Mouse (Mus musculus) gastrocnemius, postnatal 10 days (tissue): Measurements from ENCODE around the gene Mfsd6l. TPM values are rescaled to one million over a fixed set of nuclear protein-coding genes. Genes with fewer than 3 reads are reported as not detected.

Experiments used
- DNase-seq: peaks from one replicate; pipeline ENCODE4 v3.0.0; 2021; ENCODE audit warnings: mixed read lengths
- total RNA-seq, 2 experiments: library from RNA; stranded (reverse); gene quantifications; 2 replicates each; pipeline ENCODE4 v1.2.3; 2021

Mfsd6l gene
- total RNA-seq, 2 experiments from 2014 or later = 0.14 to 0.20 TPM

GRCm38 (mm10) chr11:68553981-68554471 is 2.0 kb upstream of the Mfsd6l start:
- DNase-seq = peak; percentile 59

GRCm38 (mm10) chr11:68559546-68559945 is 3.6 kb downstream of the Mfsd6l start:
- DNase-seq = no peak

DNA sequence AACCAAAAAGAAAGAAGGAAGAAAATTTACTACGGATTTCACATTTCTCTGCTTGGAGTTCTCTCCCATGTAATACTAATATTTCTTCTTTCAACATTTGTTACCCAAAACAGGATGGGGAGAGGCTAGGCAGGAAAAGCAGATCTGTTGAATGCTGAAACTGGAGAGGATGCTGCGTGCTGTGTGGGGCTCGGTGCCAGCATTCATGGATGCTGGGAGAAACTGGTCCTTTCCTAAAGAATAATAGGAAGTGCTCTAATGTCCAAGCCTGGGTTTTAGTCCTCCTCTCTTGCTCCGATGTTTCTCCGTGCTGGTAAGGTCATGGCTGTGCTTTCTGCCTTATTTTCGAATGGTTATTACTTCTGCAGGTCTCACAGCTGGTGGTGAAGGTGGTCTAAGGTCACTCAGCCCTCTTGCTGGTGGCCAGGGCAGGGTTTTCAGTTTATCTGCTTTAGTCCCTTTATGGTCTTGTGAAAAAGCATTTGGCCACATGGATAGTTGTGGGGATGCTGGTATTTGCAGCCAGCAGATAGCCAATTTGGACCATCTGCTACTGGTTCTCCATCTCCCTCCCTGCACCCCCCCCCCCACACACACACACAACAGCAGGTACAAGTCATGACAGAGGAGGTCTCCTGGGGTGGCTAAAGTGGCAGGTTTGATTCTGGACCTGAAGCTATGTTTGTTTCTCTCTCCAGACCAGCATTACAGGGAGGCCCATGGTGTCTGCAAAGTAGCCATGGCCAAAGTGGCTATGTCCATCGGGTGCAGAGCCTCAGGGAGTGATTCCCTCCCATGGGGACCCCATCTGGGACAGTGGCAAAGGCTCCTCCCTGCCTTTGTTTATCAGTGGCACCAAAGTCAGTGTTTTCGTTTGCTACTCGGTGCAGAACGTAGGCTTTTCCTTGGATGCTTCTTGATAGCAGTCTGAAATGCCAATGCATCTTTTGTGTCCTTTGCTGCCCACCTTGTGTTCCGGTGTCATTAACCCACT is 6.3 kb downstream of the Mfsd6l start:
- no peak for DNase-seq

- no peak for DNase-seq
Observed at GRCm38 (mm10) chr11:68564356-68565031, 8.5 kb downstream of the Mfsd6l start.

DNA sequence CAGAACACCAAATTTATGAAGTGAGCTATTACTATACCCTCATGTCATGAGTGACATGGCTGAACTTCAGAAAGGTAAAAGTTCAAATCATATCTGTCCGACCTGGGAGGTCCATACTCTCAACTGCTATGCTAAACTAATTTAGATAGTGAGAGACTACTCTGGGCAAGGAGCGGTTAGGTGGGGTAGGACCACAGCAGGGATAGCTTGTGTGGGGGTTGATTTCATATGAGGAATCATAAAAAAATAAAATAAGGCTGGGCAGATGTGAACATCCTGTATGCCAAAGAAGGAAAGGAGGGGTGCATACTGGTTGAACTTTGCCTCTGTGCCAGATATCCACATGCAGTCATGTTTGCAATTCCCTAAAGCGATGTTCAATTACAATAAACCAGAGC is 9.0 kb downstream of the Mfsd6l start:
- DNase-seq = no peak

DNA sequence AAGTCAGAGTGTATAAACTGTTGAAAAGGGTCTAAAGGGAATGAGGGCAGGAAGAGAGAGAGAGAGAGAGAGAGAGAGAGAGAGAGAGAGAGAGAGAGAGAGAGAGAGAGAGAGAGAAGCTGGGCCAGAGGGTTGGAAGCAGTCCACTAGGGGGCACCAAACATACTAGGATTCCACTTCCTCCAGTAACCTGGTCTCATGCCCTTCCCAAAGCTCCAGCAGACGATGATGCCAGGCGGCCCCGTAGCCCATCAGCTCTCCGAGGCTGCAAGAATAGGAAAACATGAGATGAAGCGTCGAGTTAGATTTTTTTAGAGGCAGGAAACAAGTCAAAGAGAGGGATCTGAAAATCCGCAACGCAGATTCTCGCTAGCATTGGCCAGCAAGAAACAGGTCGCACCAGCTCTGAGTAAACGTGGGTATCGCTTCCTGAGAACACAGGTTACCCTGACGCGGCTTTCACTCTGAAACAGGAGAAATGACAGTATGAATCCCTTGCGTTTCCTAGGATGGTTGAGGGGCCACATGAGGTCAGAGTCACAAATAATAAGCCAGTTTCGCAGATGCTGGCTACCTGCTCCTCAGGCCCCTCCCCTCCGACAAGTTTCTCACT is 10.6 kb downstream of the Mfsd6l start:
- DNase-seq = peak; percentile 77

DNA sequence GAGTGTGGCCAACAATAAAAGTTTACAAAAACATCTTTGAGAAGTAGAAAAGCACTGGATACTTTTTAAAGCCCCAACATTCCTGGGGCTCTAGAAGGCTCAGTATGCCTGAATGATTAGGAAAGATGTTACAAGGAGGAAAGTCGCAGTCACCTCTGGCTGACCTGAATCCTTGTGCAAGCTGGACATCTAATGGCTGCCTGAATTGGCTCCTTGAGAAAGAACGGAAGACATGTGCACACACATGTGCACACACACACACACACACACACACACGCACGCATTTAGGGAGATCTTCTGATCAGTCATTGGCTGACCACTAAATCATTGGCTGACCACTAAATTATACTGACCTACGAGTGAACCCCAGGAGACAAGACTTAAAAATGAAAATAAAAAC is 14.9 kb downstream of the Mfsd6l start:
- no peak for DNase-seq

GRCm38 (mm10) chr11:68577076-68577475 is 21.1 kb downstream of the Mfsd6l start:
- DNase-seq = no peak

GRCm38 (mm10) chr11:68579462-68579881 is 23.5 kb downstream of the Mfsd6l start:
- peak; percentile 38 for DNase-seq

GRCm38 (mm10) chr11:68580566-68580965 is 24.6 kb downstream of the Mfsd6l start:
- DNase-seq = no peak

DNA sequence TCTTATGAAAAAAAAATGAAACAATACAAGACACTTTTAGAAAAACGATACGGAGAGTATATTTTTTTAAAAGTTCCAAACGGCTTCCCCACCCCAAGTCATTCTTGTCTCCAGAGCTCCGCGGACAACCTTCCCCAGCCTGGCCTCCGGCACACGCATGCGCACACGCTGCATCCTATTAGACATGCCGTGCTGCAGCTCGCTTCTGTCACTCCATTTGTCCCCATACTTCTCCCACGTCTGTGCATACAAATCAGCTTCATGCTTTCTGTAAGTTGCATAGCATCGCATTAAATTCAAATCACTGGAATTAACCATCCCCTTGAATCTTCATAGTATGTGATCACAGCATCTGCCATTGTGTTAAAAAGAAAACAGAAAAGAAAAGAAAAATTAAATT is 27.2 kb downstream of the Mfsd6l start:
- DNase-seq = no peak

DNA sequence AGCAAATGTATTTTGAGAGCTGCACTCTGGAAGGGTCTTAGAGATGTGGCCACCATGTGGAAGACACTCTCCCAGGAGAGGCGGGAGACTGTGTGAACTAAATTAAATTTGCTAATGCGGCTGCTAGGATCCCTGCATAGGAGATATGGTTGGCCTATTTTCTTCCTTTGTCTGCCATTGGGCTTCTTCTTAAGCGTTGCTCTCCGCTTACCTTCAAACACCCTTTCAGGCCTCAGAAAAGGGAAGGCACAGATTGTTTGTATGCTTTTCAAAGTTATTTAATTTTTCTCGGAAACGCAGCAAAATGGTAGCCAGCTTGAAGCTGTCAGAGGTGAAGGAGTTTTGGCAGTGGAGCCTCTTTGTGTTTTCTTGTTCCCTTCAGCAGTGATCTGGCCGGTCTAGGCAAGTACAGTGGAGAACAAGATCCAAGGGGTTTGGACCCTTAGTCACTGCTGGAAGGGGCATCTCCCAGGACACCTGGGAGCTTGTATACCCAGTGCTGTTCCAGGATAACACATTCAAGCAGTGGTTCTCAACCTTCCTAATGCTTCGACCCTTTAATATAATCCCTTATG is 28.0 kb downstream of the Mfsd6l start:
- no peak for DNase-seq

- DNase-seq = no peak
Observed at GRCm38 (mm10) chr11:68585890-68586289, 29.9 kb downstream of the Mfsd6l start.

- no peak for DNase-seq
Observed at GRCm38 (mm10) chr11:68586721-68587120, 30.7 kb downstream of the Mfsd6l start, which contains the start of gene Ccdc42. Gene Ccdc42, plus strand, starts transcription at chr11:68587021.

DNA sequence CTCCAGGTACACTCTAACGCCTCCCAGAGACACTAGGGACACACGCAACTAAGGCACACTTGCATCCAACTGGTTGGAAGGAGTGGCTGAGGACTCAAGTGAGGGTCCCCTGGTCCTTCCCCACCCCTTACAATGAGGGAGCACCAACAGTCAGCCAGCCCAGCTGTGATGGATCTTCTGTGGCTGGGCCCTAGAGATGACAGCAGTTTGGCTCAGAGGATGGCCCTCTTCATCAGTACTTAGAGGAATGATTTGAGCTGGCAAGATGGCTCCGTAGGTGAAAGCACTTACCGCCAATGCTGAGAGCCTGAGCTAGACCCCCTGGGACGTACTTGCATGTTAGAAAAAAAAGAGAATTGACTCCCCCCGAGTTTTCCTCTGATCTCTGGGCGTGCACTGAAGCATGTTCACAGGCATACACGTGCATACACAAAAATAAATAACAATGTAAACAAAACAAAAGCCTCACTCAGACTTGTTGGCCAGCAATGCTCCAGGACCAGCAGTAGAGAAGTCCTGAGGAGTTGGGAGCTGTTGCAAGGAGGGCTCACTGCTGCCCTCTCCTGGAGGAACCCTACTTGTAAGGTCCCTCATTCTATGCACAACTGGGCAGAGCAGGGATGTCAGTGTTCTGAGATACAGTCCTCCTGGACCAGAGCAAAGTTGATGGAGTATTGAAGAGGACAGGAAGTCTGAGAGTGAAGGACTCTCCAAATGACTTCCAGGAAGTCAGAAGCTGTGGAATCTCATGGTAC is 33.2 kb downstream of the Mfsd6l start:
- DNase-seq = peak; percentile 88

DNA sequence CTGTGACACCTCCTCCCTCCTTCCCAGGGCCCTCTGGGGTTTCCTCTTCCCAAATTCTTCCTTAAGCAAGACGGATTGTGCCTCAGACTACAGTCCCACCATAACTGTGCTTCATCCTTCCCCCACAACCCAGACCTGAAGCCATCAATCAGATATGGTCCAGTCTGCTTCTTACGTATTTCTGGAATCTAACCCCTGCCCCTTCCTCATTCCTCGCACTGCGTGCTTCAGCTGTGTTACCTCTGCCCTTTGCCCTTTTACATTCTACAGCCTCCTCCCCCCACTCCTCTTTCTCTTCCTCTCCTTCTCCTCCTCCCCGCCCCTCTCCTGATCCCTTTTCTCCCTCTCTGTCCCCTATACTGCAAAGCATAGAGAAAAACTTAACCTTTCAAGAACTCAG is 35.7 kb downstream of the Mfsd6l start:
- no peak for DNase-seq

DNA sequence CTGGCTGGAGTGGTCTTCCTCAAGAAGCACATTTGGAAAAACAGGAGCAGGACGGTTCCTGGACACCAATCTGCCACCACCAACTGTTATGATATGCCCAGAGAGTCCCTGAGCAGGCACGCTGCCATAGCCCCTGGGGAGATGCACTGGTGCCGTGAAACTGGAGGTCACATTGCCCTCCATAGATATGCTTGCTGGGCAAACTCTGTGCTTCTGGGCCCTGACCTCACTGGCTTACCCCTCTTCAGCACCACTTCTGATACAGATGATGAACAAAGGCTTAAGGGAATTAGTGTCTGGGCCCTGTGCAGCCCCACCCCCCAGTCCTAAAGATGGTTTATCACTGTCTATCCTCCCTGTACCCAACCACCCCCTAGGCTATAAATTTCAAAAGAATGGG is 37.3 kb downstream of the Mfsd6l start:
- no peak for DNase-seq

GRCm38 (mm10) chr11:68597912-68598311 is 41.9 kb downstream of the Mfsd6l start:
- DNase-seq = no peak

GRCm38 (mm10) chr11:68600551-68601021 is 44.6 kb downstream of the Mfsd6l start:
- DNase-seq = no peak

GRCm38 (mm10) chr11:68601486-68601991 is 45.6 kb downstream of the Mfsd6l start:
- DNase-seq = no peak
